Mouse (Mus musculus) left cerebral cortex, adult 2 months (tissue): ENCODE measurements around the gene Slc35a1. TPM values are rescaled to one million over a fixed set of nuclear protein-coding genes. Genes with fewer than 3 reads are reported as not detected.

Experiments used
- DNase-seq, 2 experiments: peaks; one replicate each; pipeline ENCODE4 v3.0.0; 2021 to 2022; ENCODE audit warnings: low spot score in 2 of 2, mixed read lengths in 1 of 2; ENCODE audit errors: extremely low spot score in 1 of 2
- H3K27ac ChIP-seq: fragments of 200-600 bp; 2 replicates; pipeline ENCODE4 v1.8.1; 2022
- H3K4me3 ChIP-seq: fragments of 200-600 bp; 2 replicates; pipeline ENCODE4 v1.8.1; 2022
- CTCF ChIP-seq: fragments of 200-600 bp; IDR thresholded peaks from 2 replicates; pipeline ENCODE4 v1.8.1; 2022; ENCODE audit warnings: antibody characterized with exemption, mild to moderate bottlenecking, moderate library complexity
- intact Hi-C: fragments of 180-260 bp; cut with DNase I; formaldehyde crosslinking; loops from one replicate; pipeline ENCODE4 v1.15.1; 2025
- total RNA-seq, 2 experiments: library from RNA; stranded (reverse); gene quantifications; 2 replicates each; pipeline ENCODE4 v1.2.3; 2021

Gene Slc35a1
- total RNA-seq, 2 experiments from 2014 or later, result 18.6 to 21.8 TPM

DNA sequence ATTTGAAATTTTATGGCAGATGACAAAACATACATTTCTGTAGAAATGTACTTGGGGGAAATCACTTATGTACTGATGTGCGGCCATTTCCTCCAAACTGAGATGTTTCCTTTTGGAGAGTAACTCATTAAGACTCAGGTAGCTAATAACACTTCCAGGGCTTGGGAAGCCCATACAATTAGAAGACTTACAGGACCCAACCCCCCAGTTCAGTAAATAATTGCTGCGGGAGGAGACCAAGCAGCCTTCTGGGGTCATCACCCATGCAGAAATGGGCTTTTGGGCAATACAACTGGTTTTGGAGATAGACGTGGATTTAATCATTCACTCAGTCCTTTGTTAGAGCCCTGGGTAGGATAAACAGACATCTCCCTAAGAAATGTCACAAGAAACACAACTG is 20.0 kb upstream of the Slc35a1 start:
- intact Hi-C loops, result no loop called here
- no peak for TF ChIP-seq CTCF
- H3K4me3 ChIP-seq, result no peak overlapping the region
- no peak for DNase-seq
- H3K27ac ChIP-seq, result no peak overlapping the region

DNA sequence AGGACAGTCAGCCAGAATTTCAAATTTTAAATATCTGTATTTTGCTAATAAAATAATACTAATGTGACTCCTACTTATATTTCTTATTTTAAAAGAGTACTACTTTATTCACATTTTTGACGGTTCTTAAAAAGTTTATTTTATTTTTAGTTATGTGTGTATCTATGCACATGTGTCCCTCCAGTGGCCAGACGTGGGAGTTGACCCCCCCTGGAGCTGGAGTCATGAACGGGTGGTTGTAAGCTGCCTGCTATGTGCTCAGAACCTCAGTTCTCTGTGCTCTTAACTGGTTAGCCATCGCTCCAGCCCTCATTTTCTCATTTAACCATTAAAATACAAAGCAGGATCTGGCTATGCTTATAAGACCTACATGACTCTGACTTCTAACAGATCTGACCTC is 15.8 kb upstream of the Slc35a1 start:
- TF ChIP-seq CTCF, result no peak; the same call in 1 of the 2 replicates
- H3K27ac ChIP-seq, result no peak overlapping the region
- DNase-seq, result no peak
- no peak overlapping the region for H3K4me3 ChIP-seq
- intact Hi-C loops, result no loop called here

DNA sequence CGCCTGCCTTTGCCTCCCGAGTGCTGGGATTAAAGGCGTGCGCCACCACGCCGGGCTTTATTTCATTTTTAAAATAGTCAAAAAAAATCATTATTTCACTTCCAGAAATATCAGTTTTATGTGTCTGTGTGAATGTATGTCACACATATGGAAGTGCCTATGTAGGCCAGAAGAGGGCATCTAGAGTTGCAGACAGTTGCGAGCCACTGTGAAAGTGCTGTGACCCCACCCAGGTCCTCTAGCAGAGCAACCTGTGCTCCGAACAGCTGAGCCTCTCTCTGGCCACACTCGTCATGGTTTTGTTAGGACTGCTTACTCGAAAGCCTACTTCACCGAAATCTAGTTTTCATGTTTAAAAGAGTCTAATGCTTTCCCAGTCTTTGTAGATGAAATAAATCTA is 15.0 kb upstream of the Slc35a1 start:
- no peak for DNase-seq
- no peak overlapping the region for H3K27ac ChIP-seq
- no peak for TF ChIP-seq CTCF
- no peak overlapping the region for H3K4me3 ChIP-seq
- intact Hi-C loops, result no loop called here

DNA sequence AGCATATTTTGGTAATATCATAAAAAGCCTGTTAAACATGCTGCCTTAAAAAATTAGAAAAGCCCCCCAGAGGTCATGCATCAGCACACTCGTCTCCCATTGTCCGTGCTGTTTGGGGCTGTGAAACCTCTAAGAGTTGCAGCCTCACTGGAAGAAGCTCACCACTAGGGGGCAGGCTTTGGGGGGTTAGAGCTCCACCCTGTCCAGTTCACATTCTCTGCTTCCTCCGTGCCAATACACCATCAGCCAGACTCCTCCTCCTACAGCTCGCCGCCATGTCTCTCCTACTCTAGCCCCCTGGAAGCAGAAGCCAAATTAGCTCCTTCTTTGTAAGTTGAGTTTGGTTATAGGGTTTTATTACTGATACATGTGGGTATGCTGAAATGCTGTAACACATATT is 14.3 kb upstream of the Slc35a1 start:
- H3K4me3 ChIP-seq, result no peak overlapping the region
- TF ChIP-seq CTCF, result peak; percentile 49
- no peak for DNase-seq
- intact Hi-C loops, result no loop called here
- H3K27ac ChIP-seq, result no peak overlapping the region

DNA sequence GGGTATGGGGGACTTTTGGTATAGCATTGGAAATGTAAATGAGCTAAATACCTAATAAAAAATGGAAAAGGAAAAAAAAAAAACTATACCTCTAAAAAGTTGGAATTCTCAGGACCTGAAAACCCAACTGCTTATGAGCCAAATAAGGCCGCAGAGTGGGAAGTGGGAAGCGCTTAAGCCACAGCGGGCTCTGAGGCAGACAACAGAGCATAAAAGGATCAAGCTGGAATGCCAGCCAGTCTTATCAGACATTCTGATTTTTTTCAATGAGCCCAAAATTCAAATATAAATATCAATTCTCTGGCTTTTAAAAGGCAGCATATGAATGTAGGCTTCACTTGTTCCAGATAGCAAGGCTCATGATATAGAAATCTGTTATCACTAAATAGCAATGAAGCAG is 783 bp upstream of the Slc35a1 start:
- H3K27ac ChIP-seq, result no peak overlapping the region
- intact Hi-C loops, result loop anchor here (5.0 to 10.0 kb wide), 3 partner anchors 44 to 234 kb away; partner anchors contain the start of genes Cfap206 and Zfp292
- DNase-seq, result no peak
- H3K4me3 ChIP-seq, result no peak overlapping the region
- TF ChIP-seq CTCF, result no peak

DNA sequence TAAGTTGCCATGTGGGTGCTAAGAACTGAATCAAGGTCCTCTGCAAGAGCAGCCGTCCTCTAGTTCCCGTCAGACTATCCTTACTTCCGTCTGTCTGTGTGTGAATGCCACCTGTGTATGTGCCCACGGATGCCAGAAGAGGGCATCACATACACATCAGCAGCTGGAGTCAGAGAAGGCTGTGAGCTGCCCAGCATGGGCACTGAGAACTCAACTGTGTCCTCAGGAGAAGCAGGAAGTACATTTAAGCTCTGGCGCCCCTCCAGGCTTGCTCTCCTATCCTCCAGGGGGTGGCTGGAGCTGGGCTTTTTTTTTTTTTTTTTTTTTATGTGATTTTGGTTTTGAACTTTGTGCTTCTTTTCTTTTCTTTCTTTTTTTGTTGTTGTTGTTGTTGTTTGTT is 6.7 kb downstream of the Slc35a1 start:
- Histone ChIP-seq H3K27ac (no peak overlapping the region), H3K4me3 (no peak overlapping the region)
- no peak; the same call in 1 of the 2 replicates for TF ChIP-seq CTCF
- no peak for DNase-seq
- intact Hi-C loops, result loop anchor here (10.0 kb wide), 1 partner anchor 204 kb away; the partner anchor contains the start of gene Zfp292

DNA sequence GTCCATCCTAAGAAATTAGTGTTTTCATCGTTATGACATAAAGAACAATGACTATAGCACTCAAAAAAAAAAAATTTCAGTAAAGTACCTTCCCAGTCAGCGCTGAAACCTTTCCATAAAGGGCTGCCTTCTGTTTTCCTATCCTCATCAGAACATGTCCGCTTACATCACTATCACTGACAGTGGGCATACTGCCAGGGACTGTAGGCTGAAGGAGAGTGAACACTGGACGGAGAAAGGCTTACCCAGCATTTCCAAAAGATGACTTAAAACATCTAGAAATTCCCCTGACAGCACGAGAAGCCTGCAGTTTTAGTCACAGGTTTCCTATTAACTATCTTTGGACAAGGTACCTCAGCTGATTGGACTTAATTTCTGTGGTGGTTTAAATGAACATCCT is 13.5 kb downstream of the Slc35a1 start:
- H3K4me3 ChIP-seq, result no peak overlapping the region
- DNase-seq, result no peak
- intact Hi-C loops, result no loop called here
- TF ChIP-seq CTCF, result no peak
- no peak overlapping the region for H3K27ac ChIP-seq

DNA sequence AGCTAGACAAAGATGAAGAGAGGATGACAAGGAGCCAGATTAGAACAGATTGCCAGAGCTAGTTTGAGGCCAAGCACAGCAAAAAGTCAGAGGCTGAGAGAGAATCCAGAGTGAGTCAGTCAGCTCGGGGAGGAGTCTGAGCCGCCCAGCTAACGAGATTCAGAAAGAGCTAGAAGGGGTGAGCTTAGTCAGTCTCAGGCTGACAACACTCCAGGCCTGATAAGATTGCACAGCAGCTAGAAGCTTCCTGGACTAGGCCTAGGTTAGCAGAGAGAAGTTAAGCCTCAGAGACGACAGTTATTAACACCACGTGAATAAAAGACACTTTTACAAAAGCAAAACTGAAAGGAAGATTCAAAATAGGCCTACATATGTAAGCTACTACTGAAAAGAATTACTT is 19.3 kb downstream of the Slc35a1 start:
- no peak for DNase-seq

DNA sequence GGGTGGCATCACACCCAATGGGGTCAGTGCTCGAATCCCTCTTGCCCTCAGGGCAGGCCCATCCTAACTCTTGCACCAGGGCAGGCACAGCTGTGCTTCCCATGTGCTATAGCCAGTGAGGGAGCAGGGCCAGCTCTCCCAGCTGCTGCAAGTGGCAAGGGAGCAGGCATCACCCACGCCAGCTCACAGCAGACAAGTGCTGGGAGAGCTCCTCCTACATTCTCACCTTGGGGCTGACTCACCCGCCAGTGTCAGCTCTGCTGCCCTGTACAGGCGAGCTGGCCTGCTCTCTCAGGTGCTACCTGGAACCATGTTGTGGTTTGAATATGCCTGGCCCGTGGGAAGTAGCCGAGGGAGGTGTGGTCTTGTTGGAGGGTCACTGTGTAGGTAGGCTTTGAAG is 25.3 kb downstream of the Slc35a1 start:
- no peak for TF ChIP-seq CTCF
- intact Hi-C loops, result no loop called here
- no peak overlapping the region for H3K4me3 ChIP-seq
- H3K27ac ChIP-seq, result peak overlapping the region; percentile 55
- peak; percentile 23 to 45 for DNase-seq

More for the DNA sequence above, 19.3 kb downstream of the Slc35a1 start:
- no peak for TF ChIP-seq CTCF
- no peak overlapping the region for H3K4me3 ChIP-seq
- no peak overlapping the region for H3K27ac ChIP-seq
- intact Hi-C loops, result no loop called here

DNA sequence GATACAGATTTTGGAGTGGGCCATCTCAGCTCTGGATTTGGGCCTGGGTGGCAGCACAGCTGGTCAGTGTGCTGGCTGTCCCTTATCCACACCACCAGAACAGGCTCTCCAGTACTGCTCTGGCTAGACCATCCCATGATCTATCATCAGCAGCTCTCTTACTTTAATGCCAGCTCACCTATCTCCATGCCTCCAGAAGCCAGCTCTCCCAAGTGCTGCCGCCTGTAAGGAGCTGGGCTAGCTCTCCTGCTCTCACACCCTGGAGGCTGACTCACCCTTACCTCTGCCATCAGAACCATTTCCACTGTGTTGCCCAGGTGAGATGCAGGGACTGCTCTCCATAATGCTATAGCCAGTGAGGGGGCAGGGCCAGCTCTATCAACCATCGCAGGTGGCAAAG is 25.7 kb downstream of the Slc35a1 start:
- intact Hi-C loops, result no loop called here
- TF ChIP-seq CTCF, result no peak
- Histone ChIP-seq H3K4me3 (no peak overlapping the region), H3K27ac (peak overlapping the region; percentile 55)
- no peak for DNase-seq

DNA sequence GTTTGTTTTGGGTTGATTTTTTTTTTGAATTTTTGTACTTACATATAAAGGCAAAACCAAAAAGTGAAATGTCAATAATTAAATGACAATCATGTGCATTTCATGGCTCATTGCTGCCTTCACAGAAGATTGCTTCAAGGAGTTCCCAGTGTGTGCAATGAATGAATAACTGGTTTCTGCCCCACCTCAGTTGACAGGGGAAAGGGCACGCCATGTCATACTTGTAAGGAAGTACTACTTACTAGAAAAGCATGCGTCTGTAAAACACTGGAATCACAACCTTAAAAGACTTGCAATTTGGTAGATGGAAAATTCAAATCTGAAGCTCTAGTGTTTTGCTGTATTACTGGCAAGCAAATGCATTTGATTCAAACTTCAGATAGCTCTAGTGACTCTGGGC is 28.2 kb downstream of the Slc35a1 start:
- TF ChIP-seq CTCF, result no peak
- intact Hi-C loops, result no loop called here
- no peak overlapping the region for H3K27ac ChIP-seq
- no peak for DNase-seq
- H3K4me3 ChIP-seq, result no peak overlapping the region

DNA sequence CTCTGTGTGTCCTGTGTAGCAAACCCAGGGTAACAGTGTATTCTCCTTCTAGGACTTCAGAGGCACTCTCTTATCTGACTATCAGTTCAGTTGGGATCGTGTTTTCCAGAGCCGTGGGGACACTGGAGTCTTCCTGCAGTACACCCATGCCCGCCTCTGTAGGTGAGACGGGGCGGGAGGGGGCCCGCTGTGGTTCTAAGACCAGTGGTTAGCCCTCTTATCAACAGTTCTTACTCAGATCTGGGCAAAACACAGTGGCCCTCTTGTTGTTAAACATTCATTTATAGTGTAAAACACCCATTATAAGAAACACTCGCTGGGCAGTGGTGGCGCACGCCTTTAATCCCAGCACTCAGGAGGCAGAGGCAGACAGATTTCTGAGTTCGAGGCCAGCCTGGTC is 31.1 kb downstream of the Slc35a1 start:
- no peak overlapping the region for H3K4me3 ChIP-seq
- no peak overlapping the region for H3K27ac ChIP-seq
- no peak for DNase-seq
- no peak for TF ChIP-seq CTCF
- intact Hi-C loops, result no loop called here

DNA sequence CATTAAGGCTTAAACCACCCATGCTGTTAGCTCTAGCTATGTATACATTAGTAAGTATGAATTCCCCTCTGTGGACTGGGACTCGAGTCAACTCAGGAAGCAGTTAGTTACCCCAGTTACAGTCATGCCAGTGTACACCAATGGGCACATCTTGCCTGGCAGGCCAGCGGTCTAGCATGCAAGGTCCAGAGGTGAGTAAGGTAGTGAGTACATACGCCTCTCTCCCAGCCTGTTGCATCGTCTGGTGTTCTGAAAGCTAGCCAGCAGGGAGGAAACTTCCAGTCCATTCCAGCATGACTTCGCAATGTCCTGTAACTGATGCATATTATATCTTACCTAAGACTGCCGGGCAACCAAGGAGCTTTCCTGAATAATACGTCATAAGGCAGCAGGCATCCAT is 34.1 kb downstream of the Slc35a1 start:
- no peak for DNase-seq
- no peak for TF ChIP-seq CTCF
- no peak overlapping the region for H3K27ac ChIP-seq
- intact Hi-C loops, result no loop called here
- no peak overlapping the region for H3K4me3 ChIP-seq

DNA sequence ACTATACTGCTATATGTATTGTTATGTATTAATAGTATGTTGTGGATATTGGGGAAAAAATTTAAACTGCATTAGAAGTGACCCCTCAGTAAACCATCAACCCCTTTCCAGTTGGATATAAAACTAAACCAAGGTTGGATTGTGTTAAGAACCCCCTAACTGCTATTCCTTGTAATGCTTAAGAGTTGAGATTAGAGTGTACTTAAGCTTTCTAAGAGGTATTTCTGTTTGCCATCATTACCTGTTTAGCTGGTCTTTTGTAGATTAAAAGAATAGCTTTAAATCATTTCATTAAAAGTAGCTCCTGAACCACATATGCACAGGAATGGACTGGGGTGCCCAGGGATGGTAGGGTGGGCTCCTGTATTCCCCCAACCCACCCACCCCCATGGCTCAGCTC is 42.5 kb downstream of the Slc35a1 start:
- H3K4me3 ChIP-seq, result no peak overlapping the region
- TF ChIP-seq CTCF, result no peak
- no peak for DNase-seq
- intact Hi-C loops, result no loop called here
- H3K27ac ChIP-seq, result no peak overlapping the region
